Mouse (Mus musculus): ENCODE results near the gene Lime1.

- TF ChIP-seq POLR2A (IDR thresholded peaks at IDR 0.05; ENCODE audit: borderline replicate concordance, control insufficient read depth, low read depth, low read length), result no peak
- no peak for TF ChIP-seq CTCF (IDR thresholded peaks at IDR 0.05; ENCODE audit: control insufficient read depth, insufficient read depth, low read length)
Measured at GRCm38 (mm10) chr2:181391022-181391421, 11.1 kb downstream of the Lime1 start.
